Mouse (Mus musculus): Measurements from ENCODE around the gene Ifit1bl2.

- TF ChIP-seq CTCF (IDR thresholded peaks at IDR 0.05; ENCODE audit: borderline replicate concordance, control insufficient read depth, extremely low read depth, insufficient read depth, low read length, poor library complexity) (no peak), POLR2A (IDR thresholded peaks at IDR 0.05; ENCODE audit: control insufficient read depth, extremely low read depth, insufficient read depth, low read length, poor library complexity) (no peak)
Observed at GRCm38 (mm10) chr19:34627496-34627895, 13.0 kb downstream of the Ifit1bl2 start.
